Mouse (Mus musculus): ENCODE measurements around the gene Ctnna2. TPM values are rescaled to one million over a fixed set of nuclear protein-coding genes. Genes with fewer than 3 reads are reported as not detected.

Ctnna2 gene
- 100 to 1,000 TPM; 121 to 127 TPM for total RNA-seq (2021)
- long read RNA-seq, experiment 1, partial matches to known transcripts: 3 of 10 reads
- long read RNA-seq, experiment 1, other reads (novel, unspliced or antisense): 7 of 10 reads
- long read RNA-seq, experiment 2, partial matches to known transcripts: 8 of 26 reads
- long read RNA-seq, experiment 2, other reads (novel, unspliced or antisense): 18 of 26 reads

DNA sequence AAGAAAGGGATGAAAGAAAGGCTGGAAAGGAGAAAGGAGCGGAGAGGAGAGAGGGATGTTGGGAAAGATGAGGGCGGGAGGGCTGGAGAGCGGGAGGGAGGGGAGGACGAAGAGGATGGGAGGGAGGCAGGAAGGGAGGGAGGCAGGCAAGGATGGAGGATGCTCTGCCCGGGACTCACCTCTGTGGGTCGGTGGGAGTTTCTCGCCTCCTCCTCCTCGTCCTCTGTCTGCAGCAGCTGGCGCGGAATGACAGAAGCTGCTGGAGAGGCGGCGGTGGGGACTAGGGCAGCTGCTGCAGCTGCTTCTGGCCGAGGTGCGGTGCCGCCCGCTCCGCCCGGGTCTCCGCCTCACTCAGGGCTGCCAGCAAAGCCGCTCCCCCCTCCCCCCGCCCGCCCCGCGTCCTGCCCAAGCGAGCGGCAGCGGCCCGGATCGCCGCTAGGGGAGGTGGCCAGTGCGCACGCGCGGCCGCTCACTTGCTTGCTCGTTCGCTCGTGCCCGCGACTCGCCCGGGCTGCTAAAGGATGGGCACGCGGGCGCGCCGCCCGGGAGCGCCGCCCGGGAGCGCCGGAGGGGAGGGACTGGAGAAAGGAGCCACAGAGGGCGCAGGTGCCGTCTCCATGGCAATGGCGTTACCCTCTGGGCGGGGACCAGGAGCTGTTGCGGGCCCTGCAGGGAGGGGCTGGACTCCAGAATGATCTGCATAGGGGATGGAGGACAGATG, at the start of gene Ctnna2:
Gene Ctnna2, minus strand, starts transcription at position 459 of the 721 bp plus-strand sequence.
- DNase-seq (ENCODE audit: low spot score in 2 of 2): peak; percentile 94 to 97

DNA sequence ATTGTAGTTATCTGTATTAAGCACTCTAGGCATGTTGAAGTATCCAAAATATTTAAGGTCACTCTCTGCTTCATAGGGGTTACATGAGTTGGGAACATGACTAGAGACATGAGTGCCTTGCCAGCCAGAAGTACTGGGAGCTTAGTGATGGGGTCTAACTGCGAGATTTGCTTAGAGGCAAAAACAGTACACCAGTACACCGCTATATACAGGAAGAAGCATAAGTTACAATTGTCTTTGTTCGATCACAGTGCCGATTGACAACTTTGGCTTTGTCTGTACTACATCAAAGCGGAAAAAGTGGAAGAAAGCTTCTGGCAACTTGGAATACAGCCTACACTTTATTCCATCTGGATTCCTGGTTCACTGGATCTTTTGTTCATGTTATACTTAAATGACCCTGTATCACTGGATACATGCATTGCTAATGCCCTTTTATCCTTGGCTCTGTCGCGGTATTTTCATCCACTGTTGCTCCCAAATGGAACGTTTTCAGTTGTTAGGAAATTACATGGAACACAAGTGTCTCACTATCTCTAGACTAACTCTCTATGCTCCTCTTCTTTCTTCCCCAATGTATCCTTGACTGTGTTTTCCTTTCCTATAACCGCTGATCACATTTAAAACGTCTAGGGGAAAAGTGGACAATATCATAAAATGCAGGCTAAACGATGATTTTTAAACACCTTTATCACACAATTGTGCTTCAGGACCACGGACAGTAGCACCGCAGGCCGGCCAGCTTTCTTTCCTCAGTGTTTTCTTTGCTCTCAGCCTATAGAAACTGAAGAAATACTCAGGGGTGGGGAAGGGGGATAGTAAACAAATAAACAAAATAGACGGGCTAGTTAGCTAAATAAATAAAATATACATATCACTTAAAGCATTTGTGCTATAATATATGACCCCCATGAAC, 896 bp upstream of the Ctnna2 start:
- DNase-seq (ENCODE audit: low spot score in 2 of 2): peak in 1 of 2 experiments; percentile 27

DNA sequence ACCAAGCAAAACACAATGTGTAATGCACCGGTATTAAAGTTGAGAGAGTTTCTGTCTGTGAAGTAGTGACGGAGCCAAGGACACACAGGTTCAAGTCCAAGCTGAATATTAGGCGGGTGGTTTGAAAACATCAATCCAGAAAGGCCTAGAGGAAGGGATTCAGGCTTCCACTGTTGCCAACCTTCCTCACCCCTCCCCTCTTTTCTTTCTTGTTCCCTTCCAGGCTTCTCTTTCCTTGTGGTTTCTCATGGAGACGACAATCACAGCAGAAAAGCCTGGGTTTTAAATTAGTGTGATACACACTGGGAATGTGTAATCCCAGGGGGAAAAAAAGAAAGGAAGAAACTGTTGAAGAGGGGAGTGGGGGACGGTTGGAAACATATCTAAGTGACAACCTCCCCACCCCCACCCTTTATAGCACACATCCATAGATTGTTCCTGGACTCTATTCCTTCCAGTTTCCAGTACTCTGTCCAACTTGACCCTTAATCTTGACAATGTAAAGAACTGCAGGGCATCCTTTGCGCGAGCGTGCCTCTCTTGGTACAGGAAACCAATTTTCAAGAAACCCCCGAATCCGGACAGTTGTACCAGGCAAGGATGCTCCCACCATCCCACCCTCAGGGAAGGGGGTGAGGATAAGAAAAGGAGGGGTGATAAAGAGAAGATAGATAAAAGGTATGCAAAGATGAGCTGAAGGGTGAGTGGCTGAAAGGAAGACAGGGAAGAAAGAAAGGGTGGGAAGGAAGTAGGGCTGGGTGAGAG, 841 bp downstream of the Ctnna2 start:
- peak in 1 of 2 experiments; percentile 21 for DNase-seq (ENCODE audit: low spot score in 2 of 2)

DNA sequence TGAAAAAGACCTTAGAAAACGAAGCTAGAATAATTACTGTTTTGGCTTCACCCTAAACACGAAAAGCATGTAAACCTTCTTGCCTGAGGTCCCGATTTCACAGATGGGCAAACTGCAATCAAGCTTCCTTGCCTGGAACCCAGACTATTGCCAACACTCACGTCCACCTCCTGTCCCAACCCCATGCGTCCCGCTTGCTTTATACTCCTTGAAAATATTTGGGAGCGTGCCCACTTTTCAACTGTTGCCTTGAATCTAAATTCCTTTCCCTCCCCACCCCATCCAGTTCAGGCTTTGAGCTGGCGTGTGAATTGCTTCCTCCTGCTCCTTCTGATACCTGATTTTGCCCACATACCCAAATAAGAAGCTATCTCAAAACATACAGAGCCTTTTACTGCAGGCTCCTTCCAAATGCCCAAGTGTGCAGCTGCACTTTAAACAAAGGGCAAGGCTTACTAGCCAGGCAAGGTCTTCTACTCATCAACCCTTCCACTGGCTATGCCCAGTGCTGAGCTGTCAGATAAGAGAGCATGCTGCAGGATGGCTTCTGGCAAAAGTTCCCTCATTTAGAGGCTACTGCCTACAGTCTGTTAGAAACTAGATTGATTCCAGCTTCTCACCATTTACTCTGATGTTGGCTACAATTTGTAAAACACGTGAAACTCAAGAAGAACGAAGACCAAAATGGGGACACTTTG, 8.8 kb downstream of the Ctnna2 start:
- no peak for DNase-seq (ENCODE audit: low spot score in 2 of 2)

DNA sequence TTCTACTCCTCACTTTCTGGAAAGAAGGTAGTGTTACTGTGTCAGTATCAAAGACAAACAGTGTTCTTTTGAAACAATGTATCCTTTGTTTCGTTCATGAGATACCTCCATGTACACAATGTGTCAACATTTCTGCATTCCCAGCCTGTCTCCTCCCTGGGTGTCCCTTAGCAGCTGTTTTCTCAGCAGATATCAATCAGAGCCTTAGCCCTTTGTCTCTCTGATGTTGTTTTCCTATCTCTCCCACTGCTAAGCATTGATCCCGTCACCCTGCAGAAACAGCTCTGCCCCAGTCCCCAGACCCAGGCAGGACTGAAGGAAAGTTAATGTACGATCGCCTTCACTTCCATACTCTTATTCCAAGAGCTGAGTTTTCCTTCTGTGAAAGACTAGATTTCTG, 9.7 kb downstream of the Ctnna2 start:
- DNase-seq (ENCODE audit: low spot score in 2 of 2): no peak

DNA sequence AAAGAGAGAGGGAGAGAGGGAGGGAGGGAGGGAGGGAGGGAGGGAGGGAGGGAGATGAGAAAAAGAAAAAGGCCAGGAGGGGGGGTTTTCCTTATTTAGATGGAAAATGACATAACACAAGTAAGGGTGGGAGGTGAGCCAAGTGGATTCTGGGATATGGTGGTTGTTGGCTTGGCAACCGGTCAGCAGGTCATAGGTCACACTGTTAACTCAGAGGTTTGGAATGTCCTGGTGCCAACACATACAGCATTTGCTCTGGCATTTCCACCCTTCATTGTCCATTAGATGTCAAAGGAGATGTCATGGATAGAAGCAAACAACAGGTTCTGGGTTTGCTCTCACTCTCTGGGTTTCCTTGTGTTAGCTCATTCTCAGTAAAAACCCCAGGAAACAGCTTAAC, 17.5 kb downstream of the Ctnna2 start:
- DNase-seq (ENCODE audit: low spot score in 2 of 2): no peak

DNA sequence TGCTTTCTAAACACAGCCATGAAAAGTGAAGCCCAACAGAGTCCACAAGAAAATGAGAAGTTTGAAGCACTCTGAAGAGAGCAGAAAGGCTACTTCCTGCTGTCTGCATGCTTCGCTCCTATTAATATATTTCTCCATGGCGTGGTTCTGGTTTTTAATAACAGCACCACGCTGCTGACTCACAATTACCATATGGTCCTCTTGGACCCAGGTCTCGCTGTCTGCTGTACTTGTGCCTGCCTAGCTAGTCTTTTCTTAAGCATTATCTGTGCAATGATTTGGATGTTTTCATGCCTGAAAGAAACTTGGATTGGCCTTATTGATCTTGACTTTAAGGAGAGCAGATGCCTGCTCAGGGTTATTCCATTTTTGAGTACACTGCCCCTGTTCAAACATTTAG, 28.2 kb downstream of the Ctnna2 start:
- DNase-seq (ENCODE audit: low spot score in 2 of 2): no peak

DNA sequence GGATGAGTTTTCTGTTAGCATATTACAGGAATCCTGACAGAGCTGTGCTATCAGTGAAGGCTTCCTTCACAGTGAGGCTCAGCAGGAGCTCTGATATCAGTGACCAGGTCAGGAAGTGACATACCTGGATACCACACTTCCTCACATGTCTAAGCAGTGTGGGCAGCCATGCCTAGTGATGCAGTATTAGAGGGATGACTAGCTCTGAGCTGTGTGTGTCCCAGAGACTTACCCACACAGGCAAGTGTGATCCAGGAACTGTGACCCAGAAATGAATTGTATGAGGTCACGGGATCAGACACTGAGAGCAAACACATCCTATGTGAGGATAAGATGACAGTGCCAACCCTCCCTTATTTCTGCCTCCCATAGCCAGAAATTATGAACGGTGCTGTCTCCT, 28.8 kb downstream of the Ctnna2 start:
- DNase-seq (ENCODE audit: low spot score in 2 of 2): no peak

DNA sequence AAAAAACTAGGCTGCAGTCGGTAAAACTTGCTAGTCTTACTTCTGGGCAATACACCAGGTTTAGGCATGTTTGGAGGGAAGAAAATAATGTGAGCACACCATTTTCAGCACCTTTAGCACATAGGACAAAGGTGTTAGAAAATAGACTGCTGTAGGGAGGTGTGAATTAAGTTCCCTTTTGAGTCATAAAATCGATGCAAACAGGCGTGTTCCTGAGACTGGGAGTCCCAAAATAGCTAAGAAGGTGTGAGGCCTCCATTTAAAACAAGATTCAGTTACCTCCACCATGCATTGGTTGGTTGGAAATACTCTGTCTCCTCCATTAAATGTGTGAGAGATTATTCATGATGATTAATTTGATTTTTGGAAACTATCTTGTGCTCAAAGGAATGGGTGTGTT, 50.1 kb downstream of the Ctnna2 start:
- no peak for DNase-seq (ENCODE audit: low spot score in 2 of 2)

DNA sequence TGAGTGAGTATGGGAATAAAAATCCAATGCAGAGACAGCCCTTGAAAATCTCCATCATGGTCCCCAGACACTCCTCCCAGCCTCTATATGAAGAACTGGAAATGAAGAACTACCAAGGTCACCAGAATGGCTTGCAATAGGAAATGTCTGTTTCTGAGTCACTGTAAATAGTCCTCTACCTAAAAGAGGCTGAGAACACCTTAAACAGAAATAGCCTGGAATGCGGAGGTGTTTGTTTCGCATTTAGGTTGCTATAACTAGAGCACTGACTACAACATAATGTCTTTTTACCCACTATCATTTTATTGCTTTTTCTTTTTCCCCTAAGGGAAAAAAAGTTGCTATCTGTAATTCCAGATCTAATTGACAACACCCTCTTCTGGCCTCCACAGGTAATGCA, 106.3 kb downstream of the Ctnna2 start:
- DNase-seq (ENCODE audit: low spot score in 2 of 2): no peak

DNA sequence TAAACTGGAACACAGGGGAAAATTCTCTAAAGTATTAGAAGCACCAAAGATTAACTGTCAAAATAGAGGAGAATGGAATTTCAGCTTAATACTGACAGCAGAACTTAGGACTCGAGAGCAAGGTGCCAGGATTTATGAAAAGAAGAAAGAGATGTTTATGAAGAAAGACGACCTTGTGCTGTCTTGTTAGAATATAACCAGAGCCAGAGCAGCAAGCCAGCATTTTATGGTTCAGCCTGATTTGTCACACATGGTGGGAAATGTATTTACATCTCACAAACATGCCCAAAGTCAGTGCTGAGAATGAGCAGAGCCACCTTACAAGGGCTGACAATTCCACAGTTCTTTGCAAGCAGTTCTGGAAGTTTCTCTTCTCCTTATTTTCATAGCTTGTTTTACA, 110.2 kb downstream of the Ctnna2 start:
- DNase-seq (ENCODE audit: low spot score in 2 of 2): no peak

DNA sequence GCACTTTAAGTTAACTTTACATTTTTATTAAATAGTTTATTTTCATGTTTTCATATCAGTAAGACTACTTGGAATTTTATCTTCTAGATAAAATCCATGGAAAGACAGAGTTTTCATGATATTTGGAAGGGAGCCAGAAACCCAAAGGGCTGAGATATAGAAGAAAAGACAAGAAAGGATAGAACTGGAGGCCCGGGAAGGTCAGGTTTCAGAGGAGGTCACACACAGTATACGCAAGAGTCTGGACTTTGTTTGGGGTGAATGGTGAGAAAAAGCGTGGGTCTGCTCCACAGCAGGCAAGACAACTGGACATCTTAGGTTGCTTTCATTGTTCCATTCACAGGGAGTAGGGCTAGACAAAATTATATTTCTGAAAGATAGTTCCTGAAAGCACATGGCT, 111.4 kb downstream of the Ctnna2 start:
- no peak for DNase-seq (ENCODE audit: low spot score in 2 of 2)

DNA sequence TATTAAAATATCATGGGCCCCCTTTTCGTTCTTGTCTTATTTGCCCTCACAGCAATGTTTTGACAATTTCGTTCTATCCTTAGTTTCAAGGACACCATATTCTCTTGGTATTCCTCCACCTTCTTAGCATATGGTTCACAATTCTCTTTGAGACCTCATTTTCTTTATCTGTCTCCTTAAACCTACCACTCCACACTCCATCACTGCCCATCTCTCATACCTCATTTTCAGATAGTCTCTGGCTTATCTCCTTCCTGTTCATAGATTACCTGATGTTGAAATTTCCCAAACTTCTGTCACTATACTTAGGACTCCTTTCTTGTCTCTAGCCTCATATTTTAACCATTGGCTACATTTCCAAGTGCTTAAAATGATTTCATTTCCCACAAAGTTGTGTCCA, 116.1 kb downstream of the Ctnna2 start:
- no peak for DNase-seq (ENCODE audit: low spot score in 2 of 2)

DNA sequence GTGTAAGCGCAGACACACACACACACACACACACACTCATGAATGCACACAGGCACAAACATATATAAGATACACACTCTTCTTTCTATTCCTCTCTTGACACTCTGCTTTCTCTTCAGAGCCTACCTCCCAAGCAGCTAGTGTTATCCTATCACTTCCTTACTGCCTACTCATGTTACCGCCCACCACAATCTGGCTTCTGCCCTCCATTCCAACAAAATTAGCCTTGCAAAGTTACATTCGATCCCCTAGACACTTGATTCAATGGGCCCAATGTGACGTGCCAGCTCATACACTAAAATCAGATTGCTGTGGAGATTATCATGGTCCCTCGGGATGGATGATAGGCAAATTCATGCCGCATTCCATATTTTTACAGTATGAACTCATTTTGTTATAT, 116.7 kb downstream of the Ctnna2 start:
- peak in 1 of 2 experiments; percentile 39 for DNase-seq (ENCODE audit: low spot score in 2 of 2)

DNA sequence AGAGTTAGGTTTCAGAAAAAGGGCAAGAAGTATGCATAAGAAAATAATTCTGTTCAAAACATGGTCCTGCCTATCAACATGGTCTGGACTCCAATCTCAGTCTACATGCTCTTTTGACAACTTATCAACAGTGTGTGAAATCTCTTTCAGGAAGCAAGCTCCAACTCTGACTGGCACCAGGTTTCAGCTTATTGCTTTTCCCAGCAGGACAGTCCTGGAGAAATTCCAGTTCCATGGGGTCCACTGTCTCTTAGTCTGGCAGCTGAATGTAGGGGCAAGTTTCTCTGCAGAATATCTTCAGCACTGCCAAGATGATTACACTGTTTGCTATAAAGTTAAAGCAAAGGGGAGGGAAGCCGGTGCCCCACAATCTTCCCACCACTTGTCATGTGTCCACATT, 130.1 kb downstream of the Ctnna2 start:
- no peak for DNase-seq (ENCODE audit: low spot score in 2 of 2)

DNA sequence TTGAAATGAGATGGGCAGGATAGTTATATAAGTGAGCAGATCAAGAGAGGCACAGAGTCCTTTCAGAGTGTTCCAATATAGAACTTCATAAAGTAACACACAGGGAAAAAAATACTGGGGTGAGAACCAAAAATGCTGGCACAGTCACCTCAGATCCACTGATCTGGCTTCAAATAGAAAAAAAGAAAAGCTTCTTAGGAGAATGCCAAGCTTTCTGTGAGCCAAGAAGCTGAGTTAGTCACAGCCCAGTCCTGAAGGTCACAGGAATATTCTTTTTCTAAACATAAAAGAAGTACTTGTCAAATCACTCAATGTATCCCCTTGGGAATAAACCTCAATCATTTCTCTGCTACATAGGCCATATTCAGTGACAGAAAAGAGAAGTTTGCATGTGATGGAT, 130.7 kb downstream of the Ctnna2 start:
- DNase-seq (ENCODE audit: low spot score in 2 of 2): no peak

DNA sequence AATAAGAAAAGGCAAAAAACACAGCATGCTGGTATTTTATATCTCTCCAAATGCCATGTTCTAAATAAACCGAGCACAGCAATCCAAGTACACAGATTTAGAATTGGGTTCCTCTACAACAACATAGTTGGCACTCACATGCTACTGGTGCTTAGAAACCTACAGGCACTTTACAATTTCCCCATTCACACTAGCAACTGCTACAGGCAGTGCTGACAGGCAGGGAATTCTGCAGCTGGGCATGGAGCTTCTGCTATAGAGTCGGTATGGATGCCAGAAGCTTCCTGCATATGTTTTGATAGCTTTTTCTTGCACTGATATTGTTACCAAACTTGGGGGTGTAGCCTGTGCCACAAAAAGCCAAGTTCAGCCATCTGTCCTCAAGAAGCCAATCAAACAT, 131.8 kb downstream of the Ctnna2 start:
- peak in 1 of 2 experiments; percentile 46 for DNase-seq (ENCODE audit: low spot score in 2 of 2)

DNA sequence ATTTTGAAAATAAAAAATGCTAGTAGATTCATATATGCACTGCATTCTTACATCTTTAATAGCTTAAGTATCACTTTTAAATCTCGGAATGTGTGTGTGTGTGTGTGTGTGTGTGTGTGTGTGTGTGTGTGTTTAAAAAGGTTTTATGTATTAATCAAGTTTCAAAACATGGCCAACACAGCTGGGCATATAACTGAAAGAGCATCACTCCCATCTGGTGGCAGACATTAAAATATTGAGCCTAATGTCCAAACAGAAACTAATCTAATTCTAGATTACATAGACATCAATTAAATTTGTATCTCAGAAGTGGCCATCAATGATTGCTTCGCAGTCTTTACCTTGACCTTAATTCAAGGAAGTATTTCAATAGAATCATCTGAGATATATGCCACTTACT, 140.4 kb downstream of the Ctnna2 start:
- DNase-seq (ENCODE audit: low spot score in 2 of 2): peak in 1 of 2 experiments; percentile 26

DNA sequence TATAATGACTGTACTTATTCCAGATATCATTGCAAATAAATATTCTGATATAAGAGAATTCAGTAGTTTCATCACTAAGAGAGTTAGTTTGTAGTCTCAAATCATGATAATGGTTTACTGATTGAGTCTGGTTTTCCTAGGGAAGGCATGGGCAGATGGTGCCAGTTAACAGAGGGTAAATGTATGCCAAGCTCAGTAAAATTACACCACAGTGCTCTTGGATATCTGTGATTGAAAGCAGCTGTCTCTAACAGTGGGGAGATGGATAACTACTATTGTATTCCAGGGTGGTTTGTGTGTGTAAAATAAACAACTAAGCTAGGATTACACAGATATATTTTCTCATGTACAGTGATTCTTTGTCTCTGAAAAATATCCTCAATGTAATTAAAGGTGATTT, 140.8 kb downstream of the Ctnna2 start:
- DNase-seq (ENCODE audit: low spot score in 2 of 2): peak in 1 of 2 experiments; percentile 77

DNA sequence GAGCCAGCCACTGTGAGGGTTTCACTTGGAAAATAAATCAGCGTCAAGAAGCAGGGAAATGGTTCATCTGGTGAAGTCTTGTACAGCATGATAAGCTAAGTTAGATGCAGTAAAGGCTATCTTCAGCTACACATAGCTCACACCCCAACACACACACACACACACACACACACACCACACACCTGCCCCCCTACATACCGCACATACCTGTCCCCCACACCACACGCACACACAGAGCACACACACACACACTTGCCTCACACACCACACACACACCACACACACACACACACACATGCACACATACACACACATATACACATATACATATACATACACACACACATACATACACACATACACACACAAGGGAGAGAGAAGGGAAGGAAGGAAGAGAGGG, 142.0 kb downstream of the Ctnna2 start:
- no peak for DNase-seq (ENCODE audit: low spot score in 2 of 2)

DNA sequence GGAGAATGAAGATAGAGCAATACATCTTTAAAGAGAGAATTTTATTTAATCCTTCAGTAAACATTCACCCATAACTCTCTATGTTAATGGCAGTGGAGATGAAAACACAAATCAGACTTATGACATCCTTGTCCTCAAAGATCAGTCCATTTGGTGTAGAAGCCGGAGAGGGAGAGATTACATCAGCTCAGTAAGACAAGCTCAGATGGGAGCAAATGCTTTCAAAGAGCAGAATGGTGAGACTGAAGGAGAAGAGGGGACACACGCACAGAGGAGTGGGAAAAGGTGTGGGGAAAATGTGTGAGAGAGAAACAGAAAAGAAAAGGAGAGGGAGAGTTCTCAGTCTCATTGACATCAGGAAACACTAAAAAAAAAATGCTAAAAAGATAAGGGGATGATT, 144.8 kb downstream of the Ctnna2 start:
- no peak for DNase-seq (ENCODE audit: low spot score in 2 of 2)
